Mouse (Mus musculus): Measurements from ENCODE around the gene Pik3cb.

Gene Pik3cb

GRCm38 (mm10) chr9:99140063-99140882 is at the start of gene Pik3cb:
Pik3cb (minus strand) TSS chr9:99140621.
- DNase-seq: peak; percentile 99

DNA sequence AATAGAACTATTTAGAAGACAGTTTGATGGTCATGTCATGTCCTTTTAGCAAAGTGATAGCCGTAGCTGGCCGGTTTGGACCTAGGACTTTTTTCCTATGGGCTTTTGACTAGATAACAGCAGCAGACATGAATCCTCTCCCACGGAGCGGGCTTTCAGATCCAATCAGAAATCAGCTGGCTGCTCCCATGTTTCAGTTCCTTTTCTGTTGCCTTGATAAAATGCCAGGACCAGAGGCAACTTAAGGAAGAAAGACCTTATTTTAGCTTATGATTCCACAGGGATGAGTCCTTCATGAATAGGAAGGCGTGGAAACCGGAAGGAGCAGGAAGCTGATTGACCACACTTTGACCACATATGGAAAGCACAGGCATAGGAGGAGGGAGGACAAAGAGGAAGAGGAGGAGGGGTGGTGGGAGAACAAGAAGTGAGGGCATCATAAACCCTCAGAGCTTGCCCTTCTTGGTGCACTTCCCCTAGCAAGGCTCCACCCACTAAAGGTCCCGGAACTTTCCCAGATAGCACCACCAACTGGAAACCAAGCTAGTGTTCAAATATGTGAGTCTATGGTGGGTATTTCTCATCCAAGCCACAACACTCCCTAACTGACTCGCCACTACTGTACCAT is 42.7 kb upstream of the Pik3cb start:
- DNase-seq: peak; percentile 95

DNA sequence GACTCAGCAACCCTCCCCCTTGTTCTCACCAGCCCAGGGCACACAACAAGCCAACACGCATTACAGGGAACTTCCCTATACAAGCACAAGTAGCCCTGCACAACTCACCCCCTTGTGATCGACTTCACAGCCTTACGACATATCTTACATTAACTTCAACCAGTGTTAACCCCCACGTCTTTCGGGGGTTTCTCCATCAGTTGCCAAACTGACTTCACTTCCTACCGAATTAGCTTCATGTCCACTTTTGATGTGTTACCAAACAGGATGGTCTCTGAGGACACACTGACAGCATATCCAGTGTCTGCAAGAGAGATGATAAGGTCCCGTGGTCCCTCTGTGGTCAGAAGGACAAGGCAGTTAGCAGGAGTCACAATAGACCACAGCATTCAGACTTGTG is 41.7 kb upstream of the Pik3cb start:
- DNase-seq: peak; percentile 88

GRCm38 (mm10) chr9:99180272-99180671 is 39.9 kb upstream of the Pik3cb start:
- peak; percentile 90 for DNase-seq

GRCm38 (mm10) chr9:99178736-99179135 is 38.3 kb upstream of the Pik3cb start:
- no peak for DNase-seq

DNA sequence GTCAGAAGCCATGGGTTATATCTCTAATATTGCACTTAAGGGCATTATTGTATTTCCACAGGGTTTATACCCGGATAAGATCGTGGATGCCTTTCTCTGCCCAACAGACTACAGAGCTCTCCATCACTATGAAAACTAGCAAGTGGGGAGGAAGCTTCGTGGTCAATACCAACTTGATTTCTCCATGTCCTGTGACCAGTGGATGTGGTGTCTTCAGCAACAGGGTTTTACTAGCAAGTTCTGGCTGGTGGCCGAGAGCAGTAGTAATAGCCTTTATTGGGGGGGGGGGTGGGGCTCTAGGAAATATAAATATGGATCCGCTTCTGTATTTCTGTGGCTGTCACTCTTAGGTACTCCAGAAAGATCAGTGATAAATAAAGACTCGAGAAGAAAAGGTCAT is 35.4 kb upstream of the Pik3cb start:
- DNase-seq: no peak

- no peak for DNase-seq
Measured at GRCm38 (mm10) chr9:99172811-99173210, 32.4 kb upstream of the Pik3cb start.

- no peak for DNase-seq
Measured at GRCm38 (mm10) chr9:99171186-99171585, 30.8 kb upstream of the Pik3cb start.

DNA sequence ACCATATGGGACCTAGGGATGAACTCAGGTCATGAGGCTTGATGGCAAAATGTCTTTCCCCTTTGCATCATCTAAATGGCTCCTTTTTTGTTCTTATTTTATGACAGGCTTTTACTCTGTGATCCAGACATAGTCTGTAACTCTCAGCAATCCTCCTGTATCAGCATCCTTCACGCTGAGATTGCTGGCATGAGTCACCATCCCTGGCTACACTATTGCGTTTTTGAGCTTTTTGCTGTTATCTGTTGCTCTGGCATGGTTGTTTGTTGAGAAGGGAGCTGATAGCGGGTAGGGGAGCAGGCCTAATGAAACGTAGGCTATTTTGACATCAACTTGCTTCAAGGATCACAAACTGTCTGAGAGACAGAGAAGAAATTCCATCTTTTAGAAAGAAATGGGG is 28.6 kb upstream of the Pik3cb start:
- no peak for DNase-seq

GRCm38 (mm10) chr9:99166946-99167345 is 26.5 kb upstream of the Pik3cb start:
- no peak for DNase-seq

- DNase-seq: no peak
Measured at GRCm38 (mm10) chr9:99165956-99166355, 25.5 kb upstream of the Pik3cb start.

GRCm38 (mm10) chr9:99164664-99165226 is 24.3 kb upstream of the Pik3cb start:
- DNase-seq: no peak

DNA sequence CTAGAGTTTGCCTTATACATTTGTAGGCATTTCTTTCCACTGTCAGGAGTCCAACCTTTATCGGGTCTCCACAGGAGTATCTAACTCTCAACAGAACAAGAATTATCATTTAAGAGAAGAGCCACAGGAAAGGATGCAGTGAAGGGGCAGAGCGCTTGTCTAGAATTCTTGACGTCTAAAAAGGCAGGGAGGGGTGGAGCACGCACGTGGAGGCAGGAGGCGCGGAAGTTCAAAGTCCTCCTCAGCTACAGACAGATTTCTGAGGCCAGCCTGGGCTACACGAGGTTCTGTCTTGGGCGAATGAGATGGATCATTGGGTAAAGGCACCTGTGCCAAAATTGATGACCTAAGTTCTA is 23.7 kb upstream of the Pik3cb start:
- DNase-seq: no peak

- no peak for DNase-seq
Measured at GRCm38 (mm10) chr9:99163420-99164147, 23.2 kb upstream of the Pik3cb start.

DNA sequence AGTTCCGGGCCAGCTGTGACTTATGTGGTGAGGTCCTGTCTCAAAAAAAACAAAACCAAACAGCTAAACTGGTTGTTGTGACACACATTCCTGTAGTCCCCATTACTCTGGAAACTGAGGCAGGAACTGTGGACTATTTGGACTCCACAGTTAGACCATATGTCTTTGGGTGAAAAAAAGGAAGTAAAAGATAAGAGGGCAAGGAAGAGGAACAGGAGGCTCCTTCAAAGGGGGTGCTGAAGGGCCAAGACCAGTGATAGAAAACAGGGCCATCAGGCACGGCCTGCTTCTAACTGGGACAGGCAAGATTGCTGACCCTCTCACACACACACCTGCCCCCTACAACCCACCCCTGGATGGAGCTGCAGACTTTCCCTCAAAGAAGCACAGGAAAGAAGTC is 22.4 kb upstream of the Pik3cb start:
- DNase-seq: no peak

DNA sequence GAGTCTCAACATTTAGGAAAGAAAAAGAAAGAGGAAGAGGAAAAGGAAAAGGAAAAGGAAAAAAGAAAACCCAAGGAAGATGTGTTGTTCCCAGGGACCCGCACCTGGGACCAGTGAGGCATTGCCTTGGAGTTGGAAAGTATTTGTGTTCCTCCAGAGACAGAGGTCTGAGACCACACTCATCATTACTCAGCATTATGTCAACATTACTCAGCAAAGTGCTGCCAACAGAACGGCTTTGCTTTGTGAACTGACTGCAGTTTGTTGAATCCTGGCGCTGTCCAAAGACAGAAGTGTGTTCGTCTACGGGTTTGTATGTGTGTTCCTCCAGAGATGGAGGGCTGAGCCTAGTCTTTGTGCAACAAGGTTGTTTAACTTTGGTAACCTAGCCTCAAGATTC is 20.4 kb upstream of the Pik3cb start:
- DNase-seq: no peak

- no peak for DNase-seq
Measured at GRCm38 (mm10) chr9:99159932-99160331, 19.5 kb upstream of the Pik3cb start.

- no peak for DNase-seq
Measured at GRCm38 (mm10) chr9:99158708-99159107, 18.3 kb upstream of the Pik3cb start.

- DNase-seq: no peak
Measured at GRCm38 (mm10) chr9:99158203-99158632, 17.8 kb upstream of the Pik3cb start.

GRCm38 (mm10) chr9:99153655-99154054 is 13.2 kb upstream of the Pik3cb start:
- peak; percentile 96 for DNase-seq

DNA sequence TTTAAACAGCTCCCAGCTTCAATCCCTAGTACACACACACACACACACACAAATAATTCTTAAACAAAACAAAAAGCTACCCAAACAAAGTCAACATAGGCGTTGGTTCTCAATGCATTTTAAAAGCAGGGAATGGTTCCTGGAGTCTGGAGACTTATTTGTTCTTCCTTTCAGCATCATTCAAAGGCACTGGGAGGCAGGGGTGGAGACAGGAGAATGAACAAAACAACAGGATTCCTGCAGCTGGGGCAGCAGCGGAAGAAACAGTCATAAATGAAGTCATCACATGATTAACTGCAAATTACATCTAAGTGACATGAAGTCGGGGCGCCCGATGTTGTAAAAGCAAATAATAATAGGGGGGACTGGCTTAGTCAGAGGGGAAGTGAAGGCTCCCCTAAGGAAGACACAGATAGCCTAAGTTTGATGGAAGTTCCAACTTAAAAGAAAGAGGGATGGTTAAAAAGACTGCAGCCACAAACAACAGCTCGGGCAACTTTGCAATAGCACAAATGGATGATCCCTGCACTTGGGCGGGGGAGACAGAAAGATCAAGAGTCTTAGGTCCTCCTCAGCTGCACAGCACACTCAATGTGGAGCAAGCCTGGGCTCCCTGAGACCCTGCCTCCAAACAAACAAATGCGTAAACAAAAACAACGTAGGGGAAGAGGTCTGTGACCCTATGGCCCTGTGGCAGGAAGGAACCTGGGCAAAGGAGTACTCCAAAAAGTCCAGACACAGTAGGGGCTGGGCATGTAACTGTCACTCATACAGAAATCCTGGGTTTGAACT is 12.5 kb upstream of the Pik3cb start:
- no peak for DNase-seq

- no peak for DNase-seq
Measured at GRCm38 (mm10) chr9:99146855-99147735, 6.7 kb upstream of the Pik3cb start.
